Comparison of ENCODE assay signal across 24 mouse cellular contexts in genomic region chr14:51903782-51904181, GRCm38 (mm10). TPM values are rescaled to one million over a fixed set of nuclear protein-coding genes. Genes with fewer than 3 reads are reported as not detected.
DNase-seq lines count a peak whose midpoint lies in the region; ATAC-seq lines count a peak whose summit lies in the region.
"Had no signal": no experiment of that assay in that cellular context is flagged by ENCODE, and none has a peak within 500 bp of the region (broad histone marks: within the 10 kb centered on the region; RNA-seq: fewer than 3 reads in every experiment).

No protein-coding gene starts in this region.

- no peak overlapping the region for H3K9ac ChIP-seq in forebrain, embryonic 11.5 days (ENCODE audit: low read length)
- no peak overlapping the region for H3K9ac ChIP-seq in forebrain, embryonic 13.5 days
- H3K9ac ChIP-seq in hindbrain, embryonic 16.5 days (ENCODE audit: low read depth, low read length), result no peak overlapping the region
- no peak overlapping the region for H3K9ac ChIP-seq in neural tube, embryonic 12.5 days
- H3K9ac ChIP-seq in neural tube, embryonic 13.5 days, result no peak overlapping the region
- H3K9ac ChIP-seq: embryonic facial prominence, embryonic 15.5 days; liver, embryonic 15.5 days had no signal

- no peaks in the 10 kb centered on the region for H3K4me1 ChIP-seq in forebrain, embryonic 11.5 days (replicated peaks; ENCODE audit: control insufficient read depth, insufficient read depth, low read length)
- no peaks in the 10 kb centered on the region for H3K4me1 ChIP-seq in forebrain, embryonic 13.5 days
- H3K4me1 ChIP-seq in hindbrain, embryonic 16.5 days (ENCODE audit: control insufficient read depth, insufficient read depth, low read depth, low read length), result no peaks in the 10 kb centered on the region
- peaks cover 8% of the 10 kb centered on the region; the same call in 1 of the 2 replicates for H3K4me1 ChIP-seq in hindbrain, embryonic 10.5 days (replicated peaks)
- H3K4me1 ChIP-seq in neural tube, embryonic 12.5 days, result no peaks in the 10 kb centered on the region
- no peaks in the 10 kb centered on the region for H3K4me1 ChIP-seq in neural tube, embryonic 13.5 days (replicated peaks)
- H3K4me1 ChIP-seq: embryonic facial prominence, embryonic 15.5 days had no signal

- no peaks in the 10 kb centered on the region for H3K9me3 ChIP-seq in forebrain, embryonic 11.5 days (ENCODE audit: control insufficient read depth, low read length)
- no peaks in the 10 kb centered on the region for H3K9me3 ChIP-seq in forebrain, embryonic 13.5 days (replicated peaks)
- no peaks in the 10 kb centered on the region for H3K9me3 ChIP-seq in hindbrain, embryonic 16.5 days (ENCODE audit: control insufficient read depth, low read length)
- H3K9me3 ChIP-seq in hindbrain, embryonic 10.5 days, result no peaks in the 10 kb centered on the region
- H3K9me3 ChIP-seq in neural tube, embryonic 12.5 days, result no peaks in the 10 kb centered on the region
- H3K9me3 ChIP-seq in neural tube, embryonic 13.5 days, result no peaks in the 10 kb centered on the region
- H3K9me3 ChIP-seq: embryonic facial prominence, embryonic 15.5 days; forebrain, embryonic 10.5 days; liver, embryonic 15.5 days had no signal

- ATAC-seq in forebrain, embryonic 11.5 days (replicated peaks; ENCODE audit: low FRiP score), result 0 out of 2 replicates have a peak, but pooled peaks have one; percentile 21
- ATAC-seq in forebrain, embryonic 13.5 days, result no peak
- ATAC-seq in hindbrain, embryonic 16.5 days, result peak; percentile 22
- 0 out of 2 replicates have a peak, but pooled peaks have one; percentile 29 for ATAC-seq in neural tube, embryonic 12.5 days (ENCODE audit: low FRiP score, low read depth)
- ATAC-seq in neural tube, embryonic 13.5 days (ENCODE audit: low read depth), result 0 out of 2 replicates have a peak, but pooled peaks have one; percentile 32
- ATAC-seq in megakaryocyte progenitor cell, adult 5-6 weeks (replicated peaks; ENCODE audit: poor library complexity), result no peak

- no peaks in the 10 kb centered on the region for H3K36me3 ChIP-seq in forebrain, embryonic 11.5 days (ENCODE audit: control insufficient read depth, insufficient read depth, low read length)
- peaks cover 9% of the 10 kb centered on the region; the same call in 1 of the 2 replicates for H3K36me3 ChIP-seq in forebrain, embryonic 13.5 days (ENCODE audit: poor library complexity, severe bottlenecking)
- H3K36me3 ChIP-seq in hindbrain, embryonic 16.5 days (ENCODE audit: control insufficient read depth, insufficient read depth, low read length), result peaks cover 10% of the 10 kb centered on the region; the same call in 1 of the 2 replicates
- H3K36me3 ChIP-seq in hindbrain, embryonic 10.5 days, result no peaks in the 10 kb centered on the region
- H3K36me3 ChIP-seq in neural tube, embryonic 12.5 days, result no peaks in the 10 kb centered on the region
- H3K36me3 ChIP-seq in neural tube, embryonic 13.5 days, result peaks cover 5% of the 10 kb centered on the region
- H3K36me3 ChIP-seq: forebrain, embryonic 10.5 days had no signal

- WGBS in forebrain, embryonic 11.5 days, result 91% methylated on average over 9 of the region's 9 CpGs
- WGBS in forebrain, embryonic 13.5 days, result 92% methylated on average over 9 of the region's 9 CpGs
- 93% methylated on average over 9 of the region's 9 CpGs for WGBS in hindbrain, embryonic 16.5 days
- 90% methylated on average over 9 of the region's 9 CpGs for WGBS in hindbrain, embryonic 10.5 days
- 89% methylated on average over 9 of the region's 9 CpGs for WGBS in neural tube, embryonic 12.5 days
- 90% methylated on average over 9 of the region's 9 CpGs for WGBS in neural tube, embryonic 13.5 days

- no peak overlapping the region for H3K4me2 ChIP-seq in forebrain, embryonic 11.5 days (ENCODE audit: low read depth, low read length, severe bottlenecking)
- H3K4me2 ChIP-seq in forebrain, embryonic 13.5 days, result no peak overlapping the region
- no peak overlapping the region for H3K4me2 ChIP-seq in hindbrain, embryonic 16.5 days (ENCODE audit: low read length)
- no peak overlapping the region for H3K4me2 ChIP-seq in neural tube, embryonic 12.5 days (replicated peaks)
- no peak overlapping the region for H3K4me2 ChIP-seq in neural tube, embryonic 13.5 days
- H3K4me2 ChIP-seq: embryonic facial prominence, embryonic 15.5 days; liver, embryonic 15.5 days had no signal

- H3K27me3 ChIP-seq in forebrain, embryonic 11.5 days (ENCODE audit: control insufficient read depth, insufficient read depth, low read length), result no peaks in the 10 kb centered on the region
- H3K27me3 ChIP-seq in forebrain, embryonic 13.5 days, result no peaks in the 10 kb centered on the region
- no peaks in the 10 kb centered on the region for H3K27me3 ChIP-seq in hindbrain, embryonic 16.5 days (replicated peaks; ENCODE audit: control insufficient read depth, insufficient read depth, low read length)
- no peaks in the 10 kb centered on the region for H3K27me3 ChIP-seq in hindbrain, embryonic 10.5 days (ENCODE audit: insufficient read depth, poor library complexity, severe bottlenecking)
- no peaks in the 10 kb centered on the region for H3K27me3 ChIP-seq in neural tube, embryonic 12.5 days (replicated peaks)
- no peaks in the 10 kb centered on the region for H3K27me3 ChIP-seq in neural tube, embryonic 13.5 days
- H3K27me3 ChIP-seq: embryonic facial prominence, embryonic 15.5 days; liver, embryonic 15.5 days had no signal

- DNase-seq in forebrain, embryonic 11.5 days (ENCODE audit: low spot score), result no peak
- no peak for DNase-seq in hindbrain, embryonic 10.5 days (ENCODE audit: low spot score)
- no peak for DNase-seq in neural tube, embryonic 10.5 days (ENCODE audit: extremely low spot score, low spot score)
- DNase-seq: cerebellum, adult 9-11 months; lung, postnatal 36 days; retina, postnatal 1 day; right cerebral cortex, postnatal 4 days had no signal

- H3K4me3 ChIP-seq in forebrain, embryonic 11.5 days (ENCODE audit: low read depth, low read length), result no peak overlapping the region
- H3K4me3 ChIP-seq in forebrain, embryonic 13.5 days, result no peak overlapping the region
- H3K4me3 ChIP-seq in hindbrain, embryonic 16.5 days (ENCODE audit: low read length), result no peak overlapping the region
- no peak overlapping the region for H3K4me3 ChIP-seq in hindbrain, embryonic 10.5 days
- no peak overlapping the region for H3K4me3 ChIP-seq in neural tube, embryonic 12.5 days
- no peak overlapping the region for H3K4me3 ChIP-seq in neural tube, embryonic 13.5 days
- H3K4me3 ChIP-seq: embryonic facial prominence, embryonic 15.5 days; forebrain, embryonic 10.5 days; liver, embryonic 15.5 days had no signal

- H3K27ac ChIP-seq in forebrain, embryonic 11.5 days (ENCODE audit: low read depth, low read length), result no peak overlapping the region
- no peak overlapping the region for H3K27ac ChIP-seq in forebrain, embryonic 13.5 days
- no peak overlapping the region for H3K27ac ChIP-seq in hindbrain, embryonic 16.5 days (ENCODE audit: low read depth, low read length)
- no peak overlapping the region for H3K27ac ChIP-seq in hindbrain, embryonic 10.5 days
- no peak overlapping the region for H3K27ac ChIP-seq in neural tube, embryonic 12.5 days
- H3K27ac ChIP-seq in neural tube, embryonic 13.5 days (replicated peaks), result no peak overlapping the region
- H3K27ac ChIP-seq: embryonic facial prominence, embryonic 15.5 days; forebrain, embryonic 10.5 days; liver, embryonic 15.5 days had no signal

RNA-seq across cellular contexts. Expression of gene Ndrg2, which starts 10.2 kb away (rescaled TPM):
- 8.9 and 11.2 TPM in 2 replicates for polyA plus RNA-seq in forebrain, embryonic 11.5 days (2014; fragmentation: Nextera tagmentation; extraction: Ambion mirVana)
- 98.2 and 99.0 TPM in 2 replicates for polyA plus RNA-seq in forebrain, embryonic 13.5 days (2015; fragmentation: Nextera tagmentation; extraction: Ambion mirVana)
- polyA plus RNA-seq in hindbrain, embryonic 16.5 days (2015; fragmentation: Nextera tagmentation; extraction: Ambion mirVana), result 338 and 429 TPM in 2 replicates
- 10.0 and 16.1 TPM in 2 replicates for polyA plus RNA-seq in hindbrain, embryonic 10.5 days (2016; fragmentation: Nextera tagmentation; extraction: Ambion mirVana)
- polyA plus RNA-seq in neural tube, embryonic 12.5 days (2016; fragmentation: Nextera tagmentation; extraction: Ambion mirVana), result 31.2 and 37.5 TPM in 2 replicates
- polyA plus RNA-seq in neural tube, embryonic 13.5 days (2015; fragmentation: Nextera tagmentation; extraction: Ambion mirVana), result 151 and 159 TPM in 2 replicates
- total RNA-seq in megakaryocyte progenitor cell, adult 5-6 weeks (2015), result 8.9 and 10.4 TPM in 2 replicates
- 7.0 and 15.6 TPM in 2 replicates for total RNA-seq in megakaryocyte progenitor cell, adult 5-6 weeks (2017)

RNA-seq across cellular contexts. Expression of gene Slc39a2, which starts 11.1 kb away (rescaled TPM):
- 0.45 and 0.89 TPM in 2 replicates for polyA plus RNA-seq in forebrain, embryonic 11.5 days (2014; fragmentation: Nextera tagmentation; extraction: Ambion mirVana)
- 1.3 and 1.5 TPM in 2 replicates for polyA plus RNA-seq in forebrain, embryonic 13.5 days (2015; fragmentation: Nextera tagmentation; extraction: Ambion mirVana)
- 1.5 and 1.9 TPM in 2 replicates for polyA plus RNA-seq in hindbrain, embryonic 16.5 days (2015; fragmentation: Nextera tagmentation; extraction: Ambion mirVana)
- polyA plus RNA-seq in hindbrain, embryonic 10.5 days (2016; fragmentation: Nextera tagmentation; extraction: Ambion mirVana), result 0.46 and 0.99 TPM in 2 replicates
- polyA plus RNA-seq in neural tube, embryonic 12.5 days (2016; fragmentation: Nextera tagmentation; extraction: Ambion mirVana), result 1.2 and 1.4 TPM in 2 replicates
- polyA plus RNA-seq in neural tube, embryonic 13.5 days (2015; fragmentation: Nextera tagmentation; extraction: Ambion mirVana), result 1.3 and 1.5 TPM in 2 replicates
- total RNA-seq in megakaryocyte progenitor cell, adult 5-6 weeks (2015), result 0.10 and 0.34 TPM in 2 replicates
- 0.17 TPM in 1 of 2 replicates, not detected in the other for total RNA-seq in megakaryocyte progenitor cell, adult 5-6 weeks (2017)
- total RNA-seq: MEL; monocyte, adult 5-6 weeks had no signal

RNA-seq across cellular contexts. Expression of gene Tppp2, which starts 14.4 kb away (rescaled TPM):
- not detected in 2 replicates for polyA plus RNA-seq in forebrain, embryonic 11.5 days (2014; fragmentation: Nextera tagmentation; extraction: Ambion mirVana)
- not detected in 2 replicates for polyA plus RNA-seq in forebrain, embryonic 13.5 days (2015; fragmentation: Nextera tagmentation; extraction: Ambion mirVana)
- not detected in 2 replicates for polyA plus RNA-seq in hindbrain, embryonic 16.5 days (2015; fragmentation: Nextera tagmentation; extraction: Ambion mirVana)
- not detected in 2 replicates for polyA plus RNA-seq in hindbrain, embryonic 10.5 days (2016; fragmentation: Nextera tagmentation; extraction: Ambion mirVana)
- not detected in 2 replicates for polyA plus RNA-seq in neural tube, embryonic 12.5 days (2016; fragmentation: Nextera tagmentation; extraction: Ambion mirVana)
- not detected in 2 replicates for polyA plus RNA-seq in neural tube, embryonic 13.5 days (2015; fragmentation: Nextera tagmentation; extraction: Ambion mirVana)
- total RNA-seq in megakaryocyte progenitor cell, adult 5-6 weeks (2015), result not detected in 2 replicates
- not detected in 2 replicates for total RNA-seq in megakaryocyte progenitor cell, adult 5-6 weeks (2017)
- total RNA-seq: heart, postnatal 10 days; layer of hippocampus, adult 8-10 months; left cerebral cortex, adult 18-20 months; MEL; monocyte, adult 5-6 weeks; neutrophil, adult 5-6 weeks had no signal
- polyA plus RNA-seq: CD4-positive, CD25-positive, alpha-beta regulatory T cell, adult 4 months; embryonic facial prominence, embryonic 15.5 days; forebrain, embryonic 10.5 days; kidney, embryonic 16.5 days; limb, embryonic 11.5 days; liver, embryonic 15.5 days had no signal

RNA-seq across cellular contexts. Expression of gene Rnase13, which starts 18.8 kb away (rescaled TPM):
- not detected in 2 replicates for polyA plus RNA-seq in forebrain, embryonic 11.5 days (2014; fragmentation: Nextera tagmentation; extraction: Ambion mirVana)
- polyA plus RNA-seq in forebrain, embryonic 13.5 days (2015; fragmentation: Nextera tagmentation; extraction: Ambion mirVana), result not detected in 2 replicates
- not detected in 2 replicates for polyA plus RNA-seq in hindbrain, embryonic 16.5 days (2015; fragmentation: Nextera tagmentation; extraction: Ambion mirVana)
- not detected in 2 replicates for polyA plus RNA-seq in hindbrain, embryonic 10.5 days (2016; fragmentation: Nextera tagmentation; extraction: Ambion mirVana)
- polyA plus RNA-seq in neural tube, embryonic 12.5 days (2016; fragmentation: Nextera tagmentation; extraction: Ambion mirVana), result not detected in 2 replicates
- not detected in 2 replicates for polyA plus RNA-seq in neural tube, embryonic 13.5 days (2015; fragmentation: Nextera tagmentation; extraction: Ambion mirVana)
- total RNA-seq in megakaryocyte progenitor cell, adult 5-6 weeks (2015), result not detected in 2 replicates
- total RNA-seq in megakaryocyte progenitor cell, adult 5-6 weeks (2017), result not detected in 2 replicates
- total RNA-seq: heart, postnatal 10 days; layer of hippocampus, adult 8-10 months; left cerebral cortex, adult 18-20 months; MEL; monocyte, adult 5-6 weeks; neutrophil, adult 5-6 weeks had no signal
- polyA plus RNA-seq: CD4-positive, CD25-positive, alpha-beta regulatory T cell, adult 4 months; embryonic facial prominence, embryonic 15.5 days; forebrain, embryonic 10.5 days; kidney, embryonic 16.5 days; limb, embryonic 11.5 days; liver, embryonic 15.5 days had no signal

RNA-seq across cellular contexts. Expression of gene Mettl17, which starts 19.1 kb away (rescaled TPM):
- polyA plus RNA-seq in forebrain, embryonic 11.5 days (2014; fragmentation: Nextera tagmentation; extraction: Ambion mirVana), result 48.1 and 60.0 TPM in 2 replicates
- 60.5 and 76.5 TPM in 2 replicates for polyA plus RNA-seq in forebrain, embryonic 13.5 days (2015; fragmentation: Nextera tagmentation; extraction: Ambion mirVana)
- polyA plus RNA-seq in hindbrain, embryonic 16.5 days (2015; fragmentation: Nextera tagmentation; extraction: Ambion mirVana), result 80.4 and 88.1 TPM in 2 replicates
- polyA plus RNA-seq in hindbrain, embryonic 10.5 days (2016; fragmentation: Nextera tagmentation; extraction: Ambion mirVana), result 42.6 and 48.1 TPM in 2 replicates
- 58.6 and 64.4 TPM in 2 replicates for polyA plus RNA-seq in neural tube, embryonic 12.5 days (2016; fragmentation: Nextera tagmentation; extraction: Ambion mirVana)
- polyA plus RNA-seq in neural tube, embryonic 13.5 days (2015; fragmentation: Nextera tagmentation; extraction: Ambion mirVana), result 69.9 and 78.4 TPM in 2 replicates
- total RNA-seq in megakaryocyte progenitor cell, adult 5-6 weeks (2015), result 6.7 and 10.1 TPM in 2 replicates
- total RNA-seq in megakaryocyte progenitor cell, adult 5-6 weeks (2017), result 14.7 and 15.5 TPM in 2 replicates

Comparison
In these comparisons a context has a peak if more than half of its experiments do, and no peak if none do; other contexts are left out.
1. ATAC-seq: peak in forebrain, embryonic 11.5 days (single experiment), hindbrain, embryonic 16.5 days (single experiment), neural tube, embryonic 12.5 days (single experiment) and neural tube, embryonic 13.5 days (single experiment); none in forebrain, embryonic 13.5 days (single experiment) and megakaryocyte progenitor cell, adult 5-6 weeks (single experiment).